Mouse (Mus musculus): ENCODE data around the gene C2cd4d. TPM values are rescaled to one million over a fixed set of nuclear protein-coding genes. Genes with fewer than 3 reads are reported as not detected.

Gene C2cd4d
- polyA plus RNA-seq, 1 experiment from 2014 or later, result 2.0 TPM

GRCm38 (mm10) chr3:94393049-94393448 lies 30.8 kb downstream of the C2cd4d start:
- Histone ChIP-seq H3K36me3 (no peaks in the 10 kb centered on the region), H3K27ac (no peak overlapping the region), H3K9ac (replicated peaks) (no peak overlapping the region), H3K4me1 (replicated peaks) (no peaks in the 10 kb centered on the region), H3K4me3 (replicated peaks) (no peak overlapping the region), H3K4me2 (no peak overlapping the region), H3K9me3 (no peaks in the 10 kb centered on the region), H3K27me3 (peaks cover 29% of the 10 kb centered on the region)
- peak; percentile 63; the same call in 1 of the 2 replicates for ATAC-seq (ENCODE audit: insufficient number of reproducible peaks, insufficient read depth, low FRiP score, low TSS enrichment, low read depth)
- 66% methylated on average over 4 of the region's 4 CpGs for WGBS

DNA sequence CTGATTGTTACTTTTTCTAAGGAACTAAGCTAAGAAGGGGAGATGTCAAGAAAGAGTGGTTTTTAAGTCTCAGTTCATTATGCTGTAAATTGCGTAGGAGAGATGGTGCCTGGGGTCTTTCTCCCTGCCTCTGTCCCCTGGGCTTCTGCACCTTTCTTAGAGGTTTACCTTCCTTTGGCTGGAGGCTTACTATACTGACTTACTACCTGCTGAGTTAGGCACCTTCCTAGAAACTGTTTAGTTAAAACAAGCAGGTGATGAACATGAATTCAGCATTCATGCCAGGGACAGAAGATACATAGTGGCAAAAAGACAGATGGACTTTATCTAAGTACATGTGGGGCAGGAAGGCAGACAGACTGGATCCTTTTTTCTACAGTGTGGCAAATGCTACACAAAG lies 34.1 kb downstream of the C2cd4d start:
- Histone ChIP-seq H3K4me1 (replicated peaks) (0 out of 2 replicates have a peak, but pooled peaks cover 2% of the 10 kb centered on the region), H3K4me2 (no peak overlapping the region), H3K27ac (no peak overlapping the region), H3K27me3 (peaks cover 61% of the 10 kb centered on the region), H3K9ac (replicated peaks) (no peak overlapping the region), H3K36me3 (no peaks in the 10 kb centered on the region), H3K4me3 (replicated peaks) (no peak overlapping the region), H3K9me3 (no peaks in the 10 kb centered on the region)
- no peak for ATAC-seq (ENCODE audit: insufficient number of reproducible peaks, insufficient read depth, low FRiP score, low TSS enrichment, low read depth)
- WGBS, result 72% methylated on average over 1 of the region's 1 CpGs

- H3K4me1 ChIP-seq (replicated peaks), result 0 out of 2 replicates have a peak, but pooled peaks cover 2% of the 10 kb centered on the region
- WGBS, result 80% methylated on average over 4 of the region's 4 CpGs
- H3K36me3 ChIP-seq, result no peaks in the 10 kb centered on the region
- H3K4me2 ChIP-seq, result no peak overlapping the region
- no peaks in the 10 kb centered on the region for H3K9me3 ChIP-seq
- H3K27me3 ChIP-seq, result peaks cover 66% of the 10 kb centered on the region
- H3K9ac ChIP-seq (replicated peaks), result no peak overlapping the region
- H3K27ac ChIP-seq, result no peak overlapping the region
- H3K4me3 ChIP-seq (replicated peaks), result no peak overlapping the region
- no peak for ATAC-seq (ENCODE audit: insufficient number of reproducible peaks, insufficient read depth, low FRiP score, low TSS enrichment, low read depth)
Observed at GRCm38 (mm10) chr3:94396851-94397250, 34.6 kb downstream of the C2cd4d start.

DNA sequence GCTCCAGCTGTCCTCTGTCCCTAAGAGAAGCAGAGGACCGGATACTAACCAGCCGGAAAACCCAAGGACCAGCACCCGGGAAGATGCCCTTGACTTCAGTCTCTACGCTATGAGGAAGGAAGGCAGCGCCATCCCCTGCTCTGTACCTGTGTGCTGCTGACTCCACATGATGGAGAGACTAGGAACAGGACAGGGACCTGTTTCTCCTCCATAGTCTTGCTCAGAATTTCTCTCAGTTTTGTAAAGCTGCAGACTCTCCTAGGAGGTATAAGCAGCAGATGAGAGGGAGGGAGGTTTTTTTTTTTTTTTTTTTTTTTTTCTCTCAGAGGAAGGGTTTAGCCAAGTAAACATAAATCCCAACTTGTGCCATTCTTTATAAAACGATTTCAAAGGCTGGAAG lies 36.0 kb downstream of the C2cd4d start, which contains the start of gene Lingo4:
TSS of gene Lingo4 (plus strand) at position 301 of the 400 bp plus-strand sequence.
- ATAC-seq (ENCODE audit: insufficient number of reproducible peaks, insufficient read depth, low FRiP score, low TSS enrichment, low read depth), result no peak
- H3K36me3 ChIP-seq, result no peaks in the 10 kb centered on the region
- H3K4me2 ChIP-seq, result peak within 1 kb of the TSS; percentile 51
- H3K27me3 ChIP-seq, result peaks cover 80% of the 10 kb centered on the region
- H3K9me3 ChIP-seq, result no peaks in the 10 kb centered on the region
- H3K4me3 ChIP-seq (replicated peaks), result peak within 1 kb of the TSS; percentile 24
- WGBS, result 66% methylated on average over 6 of the region's 6 CpGs
- H3K4me1 ChIP-seq (replicated peaks), result 0 out of 2 replicates have a peak, but pooled peaks cover 2% of the 10 kb centered on the region
- H3K27ac ChIP-seq, result no peak within 1 kb of the TSS
- 0 out of 2 replicates have a peak within 1 kb of the TSS, but pooled peaks have one; percentile 31 for H3K9ac ChIP-seq (replicated peaks)

GRCm38 (mm10) chr3:94398943-94399481 lies 36.8 kb downstream of the C2cd4d start:
- Histone ChIP-seq H3K9ac (replicated peaks) (0 out of 2 replicates have a peak overlapping the region, but pooled peaks have one; percentile 31), H3K27ac (no peak overlapping the region), H3K36me3 (no peaks in the 10 kb centered on the region), H3K27me3 (peaks cover 87% of the 10 kb centered on the region), H3K4me2 (peak overlapping the region; percentile 51), H3K4me1 (replicated peaks) (0 out of 2 replicates have a peak, but pooled peaks cover 2% of the 10 kb centered on the region), H3K4me3 (replicated peaks) (peak overlapping the region; percentile 24), H3K9me3 (no peaks in the 10 kb centered on the region)
- ATAC-seq (ENCODE audit: insufficient number of reproducible peaks, insufficient read depth, low FRiP score, low TSS enrichment, low read depth), result no peak
- 3% methylated on average over 20 of the region's 20 CpGs for WGBS

GRCm38 (mm10) chr3:94399663-94400310 lies 37.5 kb downstream of the C2cd4d start:
- peaks cover 7% of the 10 kb centered on the region; the same call in 1 of the 2 replicates for H3K4me1 ChIP-seq (replicated peaks)
- H3K36me3 ChIP-seq, result no peaks in the 10 kb centered on the region
- no peak overlapping the region for H3K4me3 ChIP-seq (replicated peaks)
- H3K9ac ChIP-seq (replicated peaks), result no peak overlapping the region
- H3K27me3 ChIP-seq, result peaks cover 93% of the 10 kb centered on the region
- H3K9me3 ChIP-seq, result no peaks in the 10 kb centered on the region
- no peak for ATAC-seq (ENCODE audit: insufficient number of reproducible peaks, insufficient read depth, low FRiP score, low TSS enrichment, low read depth)
- H3K4me2 ChIP-seq, result no peak overlapping the region
- 51% methylated on average over 5 of the region's 5 CpGs for WGBS
- no peak overlapping the region for H3K27ac ChIP-seq

DNA sequence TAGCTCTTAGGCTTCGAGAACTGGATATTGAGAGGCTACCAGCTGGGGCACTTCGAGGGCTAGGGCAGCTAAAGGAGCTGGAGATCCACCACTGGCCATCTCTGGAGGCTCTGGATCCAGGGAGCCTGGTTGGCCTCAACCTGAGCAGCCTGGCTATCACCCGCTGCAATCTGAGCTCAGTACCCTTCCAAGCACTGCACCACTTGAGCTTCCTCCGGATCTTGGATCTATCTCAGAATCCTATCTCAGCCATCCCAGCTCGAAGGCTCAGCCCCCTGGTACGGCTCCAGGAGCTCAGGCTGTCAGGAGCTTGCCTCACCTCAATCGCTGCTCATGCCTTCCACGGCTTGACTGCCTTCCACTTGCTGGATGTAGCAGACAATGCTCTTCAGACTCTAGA lies 40.2 kb downstream of the C2cd4d start:
- Histone ChIP-seq H3K9me3 (no peaks in the 10 kb centered on the region), H3K4me3 (replicated peaks) (no peak overlapping the region), H3K4me1 (replicated peaks) (peaks cover 13% of the 10 kb centered on the region; the same call in 1 of the 2 replicates), H3K4me2 (no peak overlapping the region), H3K36me3 (no peaks in the 10 kb centered on the region), H3K27me3 (peaks cover 81% of the 10 kb centered on the region), H3K9ac (replicated peaks) (no peak overlapping the region), H3K27ac (no peak overlapping the region)
- 67% methylated on average over 8 of the region's 8 CpGs for WGBS
- ATAC-seq (ENCODE audit: insufficient number of reproducible peaks, insufficient read depth, low FRiP score, low TSS enrichment, low read depth), result no peak

GRCm38 (mm10) chr3:94404366-94405054 lies 42.3 kb downstream of the C2cd4d start:
- Histone ChIP-seq H3K27me3 (peaks cover 61% of the 10 kb centered on the region), H3K27ac (no peak overlapping the region), H3K4me2 (no peak overlapping the region), H3K4me1 (replicated peaks) (peaks cover 11% of the 10 kb centered on the region; the same call in 1 of the 2 replicates), H3K36me3 (no peaks in the 10 kb centered on the region), H3K4me3 (replicated peaks) (no peak overlapping the region), H3K9ac (replicated peaks) (no peak overlapping the region), H3K9me3 (no peaks in the 10 kb centered on the region)
- ATAC-seq (ENCODE audit: insufficient number of reproducible peaks, insufficient read depth, low FRiP score, low TSS enrichment, low read depth), result no peak
- 16% methylated on average over 7 of the region's 7 CpGs for WGBS

DNA sequence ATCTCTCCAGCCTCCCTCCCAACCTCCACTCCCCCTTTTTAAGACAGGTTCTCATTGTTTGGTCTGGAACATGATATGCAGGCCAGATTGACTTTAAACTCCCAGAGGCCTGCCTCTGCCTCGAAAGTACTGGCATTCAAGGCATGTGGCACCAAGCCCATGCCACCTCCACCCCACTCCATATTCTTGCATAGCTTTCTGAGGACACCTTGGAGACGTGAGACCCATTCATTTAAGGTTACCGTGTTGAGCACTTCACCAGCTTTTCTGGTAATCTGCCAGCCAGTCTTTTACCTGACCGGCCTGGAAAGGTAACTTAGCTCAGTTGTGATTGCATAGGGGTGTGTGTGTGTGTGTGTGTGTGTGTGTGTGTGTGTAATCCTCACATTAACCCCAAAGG lies 43.3 kb downstream of the C2cd4d start:
- H3K27me3 ChIP-seq, result peaks cover 51% of the 10 kb centered on the region
- H3K27ac ChIP-seq, result no peak overlapping the region
- WGBS, result 67% methylated on average over 4 of the region's 4 CpGs

DNA sequence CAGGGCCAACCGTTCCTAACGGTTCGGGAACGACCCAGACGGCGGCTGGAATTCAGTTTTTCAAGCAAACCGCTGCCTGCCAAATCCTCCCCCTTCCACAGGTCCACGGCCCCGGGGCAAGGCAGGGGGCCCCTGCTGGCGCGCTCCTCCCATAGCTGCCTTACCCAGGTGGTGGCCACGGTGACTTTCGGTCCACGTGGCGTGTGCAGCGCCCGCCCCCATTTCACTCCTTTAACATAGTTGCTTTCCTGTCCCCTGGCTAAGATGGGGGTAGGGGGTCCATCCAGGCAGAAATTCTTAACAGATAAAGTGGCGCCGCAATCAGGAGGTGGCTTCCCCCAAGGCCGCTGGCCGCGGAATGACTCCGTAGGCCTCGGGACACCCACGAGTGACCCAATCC lies 50.3 kb downstream of the C2cd4d start:
- Histone ChIP-seq H3K36me3 (no peaks in the 10 kb centered on the region), H3K9ac (replicated peaks) (no peak overlapping the region), H3K4me2 (peak overlapping the region; percentile 80), H3K9me3 (no peaks in the 10 kb centered on the region), H3K27me3 (peaks cover 8% of the 10 kb centered on the region), H3K4me1 (replicated peaks) (peaks cover 9% of the 10 kb centered on the region), H3K27ac (no peak overlapping the region), H3K4me3 (replicated peaks) (peak overlapping the region; percentile 40)
- ATAC-seq (ENCODE audit: insufficient number of reproducible peaks, insufficient read depth, low FRiP score, low TSS enrichment, low read depth), result peak; percentile 27; the same call in 1 of the 2 replicates
- 9% methylated on average over 25 of the region's 25 CpGs for WGBS

More for the DNA sequence above, 43.3 kb downstream of the C2cd4d start:
- no peaks in the 10 kb centered on the region for H3K36me3 ChIP-seq
- H3K4me1 ChIP-seq (replicated peaks), result peaks cover 11% of the 10 kb centered on the region; the same call in 1 of the 2 replicates
- H3K9me3 ChIP-seq, result no peaks in the 10 kb centered on the region
- no peak overlapping the region for H3K9ac ChIP-seq (replicated peaks)
- ATAC-seq (ENCODE audit: insufficient number of reproducible peaks, insufficient read depth, low FRiP score, low TSS enrichment, low read depth), result no peak
- no peak overlapping the region for H3K4me2 ChIP-seq
- H3K4me3 ChIP-seq (replicated peaks), result no peak overlapping the region

DNA sequence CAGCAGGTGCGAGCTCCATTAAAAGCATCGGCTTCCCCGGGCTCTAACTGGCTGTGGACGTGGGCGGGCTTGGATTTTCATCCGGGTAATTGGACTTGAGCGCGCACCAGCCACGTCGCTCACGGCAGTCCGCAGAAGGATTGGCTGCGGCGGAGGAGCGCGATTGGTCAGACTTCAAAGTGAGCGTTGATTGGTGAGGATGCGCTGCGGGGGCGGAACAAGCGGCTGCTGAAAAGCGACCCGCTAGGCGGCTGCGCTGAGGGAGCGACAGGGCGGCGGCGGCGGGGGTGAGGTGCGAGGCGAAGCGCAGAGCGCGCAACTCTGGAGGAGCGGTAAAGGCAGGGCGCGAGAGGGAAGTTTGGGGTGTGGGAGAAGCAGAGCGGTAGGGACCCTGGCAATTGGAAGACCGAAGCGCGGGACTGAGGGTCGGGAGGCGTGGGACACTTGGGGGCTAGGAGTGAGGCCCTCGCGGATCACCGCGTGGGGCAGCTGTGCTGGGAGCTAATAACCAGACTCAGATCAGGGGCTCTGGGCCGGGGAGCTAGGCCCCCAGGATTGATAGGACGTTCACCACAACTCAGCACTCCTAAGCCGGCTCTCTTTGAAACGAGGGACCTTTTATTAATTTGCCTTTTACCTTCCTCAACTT lies 50.9 kb downstream of the C2cd4d start, which contains the start of gene Tdrkh:
TSS of gene Tdrkh (plus strand) at position 243 of the 649 bp plus-strand sequence.
- WGBS, result 8% methylated on average over 52 of the region's 52 CpGs
- Histone ChIP-seq H3K27ac (no peak within 1 kb of the TSS), H3K4me2 (peak within 1 kb of the TSS; percentile 80), H3K27me3 (peaks cover 8% of the 10 kb centered on the region), H3K9me3 (no peaks in the 10 kb centered on the region), H3K4me1 (replicated peaks) (peaks cover 9% of the 10 kb centered on the region), H3K9ac (replicated peaks) (peak within 1 kb of the TSS; percentile 49; the same call in 1 of the 2 replicates), H3K36me3 (no peaks in the 10 kb centered on the region), H3K4me3 (replicated peaks) (peak within 1 kb of the TSS; percentile 40)
- ATAC-seq (ENCODE audit: insufficient number of reproducible peaks, insufficient read depth, low FRiP score, low TSS enrichment, low read depth), result peak; percentile 99
